Mouse (Mus musculus) neural tube, embryonic 14.5 days (tissue): ENCODE data around the gene Med23. TPM values are rescaled to one million over a fixed set of nuclear protein-coding genes. Genes with fewer than 3 reads are reported as not detected.

ENCODE experiments used
- ATAC-seq: fragments of 200-750 bp; cut with Nextera tagmentation; 2 replicates; pipeline ENCODE4 v1.8.0; 2017; ENCODE audit warnings: low read depth, mild to moderate bottlenecking, moderate TSS enrichment, moderate library complexity
- H3K27ac ChIP-seq: fragments of 300-500 bp; sonication (generic); 2 replicates; pipeline ENCODE4 v1.5.1; 2014; ENCODE audit warnings: low read depth, mild to moderate bottlenecking, control low read depth, low read length, moderate library complexity, mixed read lengths
- H3K27me3 ChIP-seq: fragments of 300-500 bp; sonication (generic); 2 replicates; pipeline ENCODE4 v1.6.1; 2014; ENCODE audit warnings: low read length; ENCODE audit not compliant: control insufficient read depth, insufficient read depth
- H3K36me3 ChIP-seq: fragments of 300-500 bp; sonication (generic); 2 replicates; pipeline ENCODE4 v1.6.1; 2014; ENCODE audit warnings: low read length, mixed read lengths; ENCODE audit not compliant: control insufficient read depth, insufficient read depth
- H3K4me1 ChIP-seq: fragments of 300-500 bp; sonication (generic); 2 replicates; pipeline ENCODE4 v1.6.1; 2014; ENCODE audit warnings: low read length; ENCODE audit not compliant: control insufficient read depth, insufficient read depth
- H3K4me2 ChIP-seq: fragments of 300-500 bp; sonication (generic); 2 replicates; pipeline ENCODE4 v1.6.1; 2014; ENCODE audit warnings: mild to moderate bottlenecking, low read depth, low read length, control low read depth
- H3K4me3 ChIP-seq: fragments of 300-500 bp; sonication (generic); 2 replicates; pipeline ENCODE4 v1.5.1; 2014; ENCODE audit warnings: low read depth, low read length, control low read depth, mixed read lengths
- H3K9ac ChIP-seq: fragments of 300-500 bp; sonication (generic); replicated peaks from 2 replicates; pipeline ENCODE4 v1.6.1; 2014; ENCODE audit warnings: low read depth, mild to moderate bottlenecking, control low read depth, low read length, mixed read lengths
- H3K9me3 ChIP-seq: fragments of 300-500 bp; sonication (generic); 2 replicates; pipeline ENCODE4 v1.6.1; 2016; ENCODE audit warnings: low read length; ENCODE audit not compliant: control insufficient read depth
- WGBS: fragments of 180-500 bp; shearing (Covaris S2); extraction: QIAGEN DNeasy Blood & Tissue Kit; methylation state at CpG from one replicate; pipeline ENCODE4 v1.1.7; 2014; 5-methylcytosine and 5-hydroxymethylcytosine counted together
- polyA plus RNA-seq: library from polyadenylated mRNA; unstranded; fragments of >200 nt; fragmentation: Nextera tagmentation; extraction: Ambion mirVana; gene quantifications from 2 replicates; pipeline ENCODE4 v1.2.1, GENCODE M21; 2014

Med23 gene
- polyA plus RNA-seq, 1 experiment from 2014 or later: 36.8 TPM

DNA sequence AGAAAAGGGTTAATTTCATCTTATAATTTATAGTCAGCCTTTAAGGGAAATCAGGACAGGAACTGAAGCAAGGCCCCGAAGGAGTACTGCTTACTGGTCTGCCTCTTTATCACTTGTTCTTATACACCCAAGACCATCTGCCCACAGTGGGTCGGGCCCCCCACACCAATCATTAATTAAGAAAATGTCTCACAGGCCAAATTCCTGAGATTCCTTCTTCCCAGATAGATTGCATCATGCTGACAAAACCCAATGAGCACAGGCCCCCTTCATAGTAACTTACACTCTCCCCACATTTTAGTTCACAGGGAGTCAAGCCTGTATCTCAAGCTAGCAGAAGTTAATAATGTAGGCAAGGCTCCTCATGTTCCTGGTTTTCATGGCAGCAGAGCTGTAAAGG lies 27.8 kb upstream of the Med23 start:
- no peaks in the 10 kb centered on the region for H3K27me3 ChIP-seq
- 43% methylated on average over 2 of the region's 2 CpGs for WGBS

GRCm38 (mm10) chr10:24842676-24843075 lies 27.1 kb upstream of the Med23 start, which contains the start of gene Enpp3:
TSS of gene Enpp3 (minus strand) at chr10:24842823.
- H3K36me3 ChIP-seq: no peaks in the 10 kb centered on the region
- no peaks in the 10 kb centered on the region for H3K27me3 ChIP-seq
- H3K27ac ChIP-seq: no peak within 1 kb of the TSS
- no peak within 1 kb of the TSS for H3K9ac ChIP-seq
- H3K4me2 ChIP-seq: no peak within 1 kb of the TSS
- H3K4me3 ChIP-seq: no peak within 1 kb of the TSS
- H3K4me1 ChIP-seq: no peaks in the 10 kb centered on the region
- whole genome bisulfite sequencing: 88% methylated on average over 1 of the region's 1 CpGs
- ATAC-seq: no peak
- no peaks in the 10 kb centered on the region for H3K9me3 ChIP-seq

More for the DNA sequence above, 27.8 kb upstream of the Med23 start:
- no peaks in the 10 kb centered on the region for H3K9me3 ChIP-seq
- no peak overlapping the region for H3K27ac ChIP-seq
- no peaks in the 10 kb centered on the region for H3K36me3 ChIP-seq
- H3K4me2 ChIP-seq: no peak overlapping the region
- H3K9ac ChIP-seq: no peak overlapping the region
- no peak overlapping the region for H3K4me3 ChIP-seq
- no peak for ATAC-seq
- no peaks in the 10 kb centered on the region for H3K4me1 ChIP-seq

- H3K27me3 ChIP-seq: no peaks in the 10 kb centered on the region
- no peak overlapping the region for H3K4me3 ChIP-seq
- no peak for ATAC-seq
- H3K4me1 ChIP-seq: no peaks in the 10 kb centered on the region
- no peaks in the 10 kb centered on the region for H3K9me3 ChIP-seq
- no peak overlapping the region for H3K27ac ChIP-seq
- WGBS: 74% methylated on average over 2 of the region's 2 CpGs
- H3K9ac ChIP-seq: no peak overlapping the region
- no peak overlapping the region for H3K4me2 ChIP-seq
- no peaks in the 10 kb centered on the region for H3K36me3 ChIP-seq
Measured at GRCm38 (mm10) chr10:24863146-24863545, 6.6 kb upstream of the Med23 start.

GRCm38 (mm10) chr10:24864434-24864833 lies 5.4 kb upstream of the Med23 start:
- H3K36me3 ChIP-seq: no peaks in the 10 kb centered on the region
- no peak overlapping the region for H3K4me2 ChIP-seq
- no peak overlapping the region for H3K4me3 ChIP-seq

GRCm38 (mm10) chr10:24873624-24874023 lies 3.8 kb downstream of the Med23 start:
- H3K27me3 ChIP-seq: no peaks in the 10 kb centered on the region
- peaks cover 48% of the 10 kb centered on the region for H3K36me3 ChIP-seq
- ATAC-seq: no peak
- H3K4me1 ChIP-seq: no peaks in the 10 kb centered on the region; the same call in 1 of the 2 replicates
- no peak overlapping the region for H3K27ac ChIP-seq
- H3K9ac ChIP-seq: no peak overlapping the region
- H3K4me3 ChIP-seq: no peak overlapping the region
- no peaks in the 10 kb centered on the region for H3K9me3 ChIP-seq
- H3K4me2 ChIP-seq: no peak overlapping the region
- 81% methylated on average over 4 of the region's 4 CpGs for WGBS

More at GRCm38 (mm10) chr10:24864434-24864833, 5.4 kb upstream of the Med23 start:
- H3K27me3 ChIP-seq: no peaks in the 10 kb centered on the region
- 77% methylated on average over 6 of the region's 6 CpGs for WGBS
- no peak overlapping the region for H3K9ac ChIP-seq
- H3K27ac ChIP-seq: no peak overlapping the region
- no peak for ATAC-seq
- no peaks in the 10 kb centered on the region for H3K9me3 ChIP-seq
- no peaks in the 10 kb centered on the region for H3K4me1 ChIP-seq

DNA sequence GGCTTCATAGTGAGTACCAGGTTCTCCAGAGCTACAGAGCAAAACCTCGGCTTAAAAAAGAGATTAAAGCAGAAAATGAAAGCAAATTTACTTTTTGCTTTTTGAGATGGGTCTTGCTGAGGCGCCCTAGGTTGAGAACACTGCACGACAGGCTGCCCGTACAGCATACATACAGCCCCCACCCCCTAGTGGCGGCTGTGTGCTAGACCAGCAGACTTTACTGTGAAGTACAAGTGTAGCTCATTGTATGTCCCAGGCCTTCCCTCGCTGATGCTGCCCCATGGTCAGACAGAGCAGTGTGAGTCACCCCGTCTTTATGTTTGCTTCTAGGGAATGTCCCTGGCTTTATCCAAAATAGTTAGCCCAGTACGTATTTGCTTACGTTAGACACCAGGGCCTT lies 16.2 kb downstream of the Med23 start:
- peaks cover 66% of the 10 kb centered on the region for H3K36me3 ChIP-seq
- ATAC-seq: peak; percentile 65

GRCm38 (mm10) chr10:24888343-24888742 lies 18.6 kb downstream of the Med23 start:
- no peak overlapping the region for H3K9ac ChIP-seq
- no peaks in the 10 kb centered on the region for H3K27me3 ChIP-seq
- H3K4me3 ChIP-seq: no peak overlapping the region
- no peak overlapping the region for H3K4me2 ChIP-seq
- no peaks in the 10 kb centered on the region for H3K4me1 ChIP-seq
- ATAC-seq: no peak
- no peak overlapping the region for H3K27ac ChIP-seq
- WGBS: 96% methylated on average over 7 of the region's 7 CpGs
- H3K9me3 ChIP-seq: no peaks in the 10 kb centered on the region
- H3K36me3 ChIP-seq: peaks cover 61% of the 10 kb centered on the region

More for the DNA sequence above, 16.2 kb downstream of the Med23 start:
- Histone ChIP-seq H3K4me1 (no peaks in the 10 kb centered on the region), H3K27me3 (no peaks in the 10 kb centered on the region), H3K9me3 (no peaks in the 10 kb centered on the region), H3K27ac (no peak overlapping the region), H3K4me3 (no peak overlapping the region), H3K4me2 (no peak overlapping the region), H3K9ac (no peak overlapping the region)
- 85% methylated on average over 9 of the region's 9 CpGs for WGBS

DNA sequence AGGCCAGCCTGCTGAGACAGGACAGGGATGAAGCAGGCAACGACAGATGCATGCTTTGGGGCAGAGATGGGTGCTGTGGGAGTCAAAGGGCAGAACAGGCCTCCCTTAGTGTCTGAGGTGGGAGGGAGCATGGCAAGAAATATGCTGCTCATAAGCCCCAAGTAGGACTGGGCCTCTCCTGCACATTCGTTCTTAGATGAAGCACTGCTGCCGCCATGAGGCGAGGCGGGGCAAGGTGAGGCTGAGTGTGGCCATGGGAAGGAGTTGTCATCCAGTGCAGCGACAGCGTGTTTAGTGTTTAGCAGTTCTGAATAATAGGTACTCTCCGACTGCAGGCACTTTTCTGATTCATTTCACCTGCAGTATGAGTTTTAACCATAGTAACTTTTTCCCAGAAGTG lies 26.1 kb downstream of the Med23 start:
- ATAC-seq: no peak
- no peaks in the 10 kb centered on the region for H3K9me3 ChIP-seq
- H3K4me3 ChIP-seq: no peak overlapping the region
- no peaks in the 10 kb centered on the region for H3K4me1 ChIP-seq
- H3K27ac ChIP-seq: no peak overlapping the region
- no peak overlapping the region for H3K9ac ChIP-seq
- H3K4me2 ChIP-seq: no peak overlapping the region
- WGBS: 90% methylated on average over 8 of the region's 8 CpGs
- peaks cover 64% of the 10 kb centered on the region for H3K36me3 ChIP-seq
- no peaks in the 10 kb centered on the region for H3K27me3 ChIP-seq

GRCm38 (mm10) chr10:24905627-24906026 lies 35.8 kb downstream of the Med23 start:
- H3K4me2 ChIP-seq: no peak overlapping the region
- no peak for ATAC-seq
- H3K27me3 ChIP-seq: no peaks in the 10 kb centered on the region
- no peaks in the 10 kb centered on the region for H3K9me3 ChIP-seq
- WGBS: 96% methylated on average over 10 of the region's 10 CpGs
- H3K36me3 ChIP-seq: peaks cover 82% of the 10 kb centered on the region
- H3K4me1 ChIP-seq: no peaks in the 10 kb centered on the region
- no peak overlapping the region for H3K4me3 ChIP-seq
- H3K9ac ChIP-seq: no peak overlapping the region
- no peak overlapping the region for H3K27ac ChIP-seq
